Mouse (Mus musculus) embryo, embryonic 10.5 days (tissue): ENCODE measurements at regions not wholly inside any gene's neighbourhood (a gene's known extent, or its start where the extent isn't known, plus 50 kb on each side); places are given as distances from the start of the nearest gene placed in this dataset.

Source experiments
- DNase-seq: peaks from one replicate; pipeline ENCODE4 v3.0.0-alpha.2; 2015; ENCODE audit warnings: low spot score

DNA sequence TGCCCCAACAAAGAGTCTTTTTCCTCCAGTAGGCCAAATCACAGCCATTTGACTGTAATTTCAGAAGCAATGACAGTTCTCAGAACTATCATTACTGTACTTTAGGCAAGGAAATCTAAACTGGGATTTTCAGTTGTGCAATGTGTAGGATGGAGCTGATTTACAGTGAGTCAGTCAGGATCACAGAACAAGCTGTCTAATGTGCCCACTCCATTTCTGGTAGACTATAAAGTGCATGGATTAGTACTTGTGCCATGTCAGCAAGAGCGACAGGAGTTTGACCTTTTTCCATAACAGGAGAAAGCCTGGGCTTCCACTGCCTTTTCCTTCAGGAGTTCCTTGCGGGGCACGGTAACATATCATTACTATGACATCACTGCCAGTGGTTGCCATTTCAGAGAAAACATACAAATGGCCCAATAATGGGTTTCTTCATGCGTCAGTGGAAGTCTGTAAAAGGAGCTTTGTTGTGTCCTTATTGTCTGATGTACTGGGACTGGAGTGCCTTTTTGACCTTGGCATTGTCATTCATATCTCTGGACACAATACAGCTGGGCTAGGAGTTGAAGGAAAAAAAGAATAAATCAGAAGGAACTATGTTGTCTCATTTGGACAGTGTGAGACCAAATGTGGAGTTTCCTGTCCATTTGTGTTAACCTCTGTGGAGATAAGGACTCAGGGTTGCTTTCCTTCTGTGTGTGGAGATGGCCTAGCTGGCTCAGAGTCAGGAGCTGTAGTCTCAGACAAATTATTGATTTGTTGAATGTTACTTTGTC is 271.5 kb upstream of the BC052040 start:
- DNase-seq = peak; percentile 68

DNA sequence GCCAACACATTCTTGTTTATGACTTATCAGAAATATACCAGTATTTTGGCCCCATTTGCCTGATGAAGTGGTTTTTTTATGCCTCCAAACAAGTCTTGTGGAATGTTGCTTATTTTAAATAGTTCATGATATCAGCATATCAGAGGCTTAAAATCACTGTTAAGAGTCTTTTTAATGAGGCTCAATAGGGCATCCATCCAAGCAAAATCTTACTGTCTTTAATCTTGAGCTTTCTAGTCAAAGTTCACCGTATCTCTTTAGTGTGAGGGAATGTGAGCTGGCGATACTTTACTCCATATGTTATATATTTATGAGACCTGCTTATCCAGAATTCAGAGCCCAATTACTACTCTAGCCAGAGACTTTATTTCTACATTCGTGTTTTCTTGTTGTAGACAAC is 263.0 kb upstream of the BC052040 start:
- no peak for DNase-seq

DNA sequence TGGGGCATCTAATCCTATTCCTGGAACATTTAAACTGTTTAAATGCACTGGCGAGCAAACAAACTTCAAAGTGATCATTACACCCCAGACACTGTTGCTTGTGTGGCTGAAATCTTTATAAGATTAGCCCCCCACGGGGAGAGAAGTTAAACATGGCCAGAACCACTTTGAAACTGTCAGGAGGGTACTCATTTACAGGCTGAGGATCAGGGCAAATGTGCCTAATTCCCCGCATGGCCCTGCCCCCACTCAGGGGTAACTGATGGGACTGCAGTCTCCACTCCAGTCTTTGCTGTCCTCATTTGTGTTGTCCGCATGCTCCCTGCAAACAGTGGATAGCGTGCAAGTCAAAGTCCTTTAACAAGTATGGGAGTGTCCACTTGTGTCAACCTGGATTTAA is 258.9 kb upstream of the BC052040 start:
- DNase-seq = no peak

DNA sequence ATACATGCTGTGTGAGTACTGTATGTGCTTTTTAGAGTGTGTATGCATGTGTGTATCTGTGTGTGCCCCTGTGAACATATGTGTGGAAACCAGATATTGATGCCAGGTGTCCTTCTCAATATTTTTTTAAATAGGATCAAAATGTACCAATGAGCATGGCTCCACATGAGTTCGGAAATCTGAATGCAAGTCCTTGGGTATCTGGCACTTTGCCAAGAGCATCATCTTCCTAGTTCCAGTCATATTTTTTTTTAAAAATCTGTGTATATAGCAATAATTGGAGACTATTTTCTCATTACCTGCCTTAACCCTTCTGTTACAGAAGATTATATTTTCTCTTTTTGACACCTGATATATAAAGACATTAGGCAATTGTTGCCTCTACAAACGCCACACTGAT is 255.0 kb upstream of the BC052040 start:
- no peak for DNase-seq

- DNase-seq = peak; percentile 64
These were observed 243.3 kb upstream of the BC052040 start for GRCm38 (mm10) chr2:115338178-115338577.

DNA sequence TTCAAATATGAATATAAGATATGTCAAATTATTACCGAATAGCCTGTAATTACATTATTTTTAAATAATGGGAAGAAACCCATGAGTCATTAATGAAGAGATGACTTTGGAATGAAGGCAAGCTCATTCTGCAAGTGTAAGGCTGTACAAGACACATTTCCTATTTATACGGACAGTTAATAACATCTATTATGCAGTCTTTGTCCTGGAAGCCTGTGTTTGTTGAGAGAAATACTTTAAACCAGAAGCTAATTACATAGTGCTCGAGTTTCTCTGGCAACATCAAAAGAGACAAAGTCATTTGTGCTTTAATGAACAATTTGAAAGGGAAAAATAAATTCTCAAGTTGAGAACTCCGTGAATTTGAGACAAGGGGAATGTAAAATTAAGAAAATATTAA is 242.5 kb upstream of the BC052040 start:
- DNase-seq = no peak

DNA sequence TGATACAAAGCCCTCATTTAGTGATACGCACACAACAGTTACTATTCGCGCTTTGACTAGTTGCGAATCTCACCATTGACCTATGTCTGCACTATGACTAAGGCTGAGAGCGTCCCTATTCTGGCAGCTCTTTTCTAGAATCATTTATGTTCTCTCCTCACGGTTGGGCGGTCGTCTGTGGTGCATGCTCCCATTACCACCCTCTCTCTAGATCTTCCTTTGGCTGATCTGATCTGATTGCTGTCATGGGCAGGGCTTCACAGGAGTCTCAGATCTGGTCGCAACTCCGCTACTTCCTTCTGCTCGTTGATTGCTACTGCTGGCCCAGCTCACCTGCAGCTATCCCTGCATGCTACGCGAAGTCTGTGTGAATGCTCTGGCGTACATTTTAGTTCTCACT is 239.2 kb upstream of the BC052040 start:
- no peak for DNase-seq

GRCm38 (mm10) chr2:115346551-115346950 is 235.0 kb upstream of the BC052040 start:
- DNase-seq = no peak

- no peak for DNase-seq
These were observed 233.3 kb upstream of the BC052040 start for GRCm38 (mm10) chr2:115348263-115348662.

- no peak for DNase-seq
These were observed 210.4 kb upstream of the BC052040 start for GRCm38 (mm10) chr2:115371072-115371471.

DNA sequence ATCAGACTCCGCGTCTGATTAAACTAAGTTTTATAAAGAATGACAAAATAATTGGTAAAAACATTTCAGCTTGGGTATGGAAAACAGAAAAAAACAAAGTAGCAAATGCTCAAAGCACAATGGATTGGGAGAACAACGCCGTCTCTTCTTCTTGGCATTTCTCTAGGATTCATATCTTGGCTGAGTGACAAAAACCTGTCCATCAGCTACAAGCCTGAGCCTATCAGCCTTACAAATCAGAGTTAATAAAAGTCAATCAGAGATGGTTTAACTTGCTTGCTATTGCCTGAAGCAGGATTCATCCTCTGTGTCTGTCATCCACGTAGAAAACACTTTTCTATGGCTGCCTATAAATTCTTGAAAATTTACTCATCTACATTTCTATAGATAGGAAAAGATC is 206.2 kb upstream of the BC052040 start:
- no peak for DNase-seq

DNA sequence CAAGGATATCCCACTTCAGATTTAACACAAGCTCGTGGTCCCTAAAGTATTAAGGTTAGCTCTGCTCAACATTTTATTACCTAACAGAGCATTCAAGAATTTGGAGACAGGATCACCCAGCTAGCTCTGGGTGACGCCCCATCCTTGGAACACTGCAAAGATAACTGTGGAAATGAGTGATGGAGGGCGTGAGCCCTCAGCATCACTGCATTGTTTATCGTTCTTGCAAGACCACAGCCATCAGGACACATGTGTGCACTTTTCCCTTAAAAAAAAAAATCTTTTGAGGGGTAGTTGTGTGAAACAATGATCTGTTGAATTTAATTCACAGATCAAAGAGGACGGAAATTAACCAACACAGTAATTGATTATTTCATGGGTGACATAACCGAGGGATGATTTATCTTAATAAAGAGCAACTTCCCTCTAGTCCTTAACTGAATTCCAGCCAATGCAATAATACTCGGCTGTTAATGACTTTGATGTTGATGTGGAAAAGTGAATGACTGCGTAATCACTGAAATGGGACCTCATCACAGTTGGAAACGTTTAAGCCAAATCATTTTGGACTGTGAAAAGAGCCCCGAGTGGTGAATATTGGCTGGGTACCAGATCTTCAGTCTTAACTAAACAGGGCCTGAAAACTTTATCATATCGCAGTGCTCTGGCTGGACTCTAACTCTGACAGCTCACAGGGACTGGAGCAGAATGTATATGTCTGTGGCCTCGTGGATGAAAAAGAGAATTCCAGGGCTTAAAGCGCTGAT is 196.9 kb upstream of the BC052040 start:
- peak; percentile 54 for DNase-seq

DNA sequence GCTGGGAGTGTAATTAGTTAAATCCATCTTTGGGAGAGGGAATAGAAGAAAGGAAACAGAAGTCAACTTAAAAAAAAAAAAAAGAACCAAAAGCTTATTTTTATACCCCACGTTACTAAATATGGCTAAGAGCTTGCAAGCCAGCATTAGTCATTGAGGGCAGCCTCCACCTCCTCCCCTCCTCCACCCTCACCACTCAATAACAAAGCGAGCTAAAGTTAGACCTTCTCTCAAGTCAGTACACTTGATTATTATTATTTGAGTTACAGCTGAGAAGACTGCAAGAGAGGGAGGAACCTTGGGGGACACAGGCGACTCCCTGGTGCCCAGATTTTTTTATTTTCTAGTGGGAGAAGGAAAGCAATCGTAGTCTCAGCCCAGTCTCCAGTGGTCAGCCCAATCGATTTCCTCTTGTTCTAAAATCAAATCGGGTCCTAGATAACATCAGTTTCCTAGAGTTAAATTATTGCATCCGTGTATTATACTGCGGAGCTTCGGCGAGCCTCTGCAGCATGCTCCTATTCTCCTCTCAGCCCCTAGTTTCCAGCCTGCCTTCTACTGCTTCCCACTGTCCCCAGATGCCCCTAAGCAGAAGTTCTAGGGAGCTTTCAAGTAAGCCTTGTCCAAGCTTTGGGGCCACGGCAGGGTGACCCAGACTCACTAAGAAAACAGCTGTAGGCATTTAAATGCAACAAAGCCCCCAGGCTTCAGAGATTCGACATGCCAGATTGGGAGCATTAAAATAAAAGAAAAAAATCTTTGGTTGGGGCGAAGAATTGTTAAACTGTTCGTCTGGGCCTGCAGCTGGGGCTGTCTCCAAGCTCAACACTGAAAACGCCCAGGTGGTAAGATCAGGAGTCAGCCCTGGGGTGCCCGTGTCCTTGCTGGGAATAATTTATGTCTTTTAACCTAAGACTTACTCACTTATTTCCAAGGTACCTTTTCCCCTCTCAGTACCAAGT is 196.0 kb upstream of the BC052040 start:
- DNase-seq = peak; percentile 55

- DNase-seq = peak; percentile 39
These were observed 189.9 kb upstream of the BC052040 start for GRCm38 (mm10) chr2:115391575-115391974.

GRCm38 (mm10) chr2:115392082-115392762 is 189.3 kb upstream of the BC052040 start:
- DNase-seq = peak; percentile 76

- peak; percentile 70 for DNase-seq
These were observed 187.4 kb upstream of the BC052040 start for GRCm38 (mm10) chr2:115394091-115394490.

- no peak for DNase-seq
These were observed 183.0 kb upstream of the BC052040 start for GRCm38 (mm10) chr2:115398550-115398949.

DNA sequence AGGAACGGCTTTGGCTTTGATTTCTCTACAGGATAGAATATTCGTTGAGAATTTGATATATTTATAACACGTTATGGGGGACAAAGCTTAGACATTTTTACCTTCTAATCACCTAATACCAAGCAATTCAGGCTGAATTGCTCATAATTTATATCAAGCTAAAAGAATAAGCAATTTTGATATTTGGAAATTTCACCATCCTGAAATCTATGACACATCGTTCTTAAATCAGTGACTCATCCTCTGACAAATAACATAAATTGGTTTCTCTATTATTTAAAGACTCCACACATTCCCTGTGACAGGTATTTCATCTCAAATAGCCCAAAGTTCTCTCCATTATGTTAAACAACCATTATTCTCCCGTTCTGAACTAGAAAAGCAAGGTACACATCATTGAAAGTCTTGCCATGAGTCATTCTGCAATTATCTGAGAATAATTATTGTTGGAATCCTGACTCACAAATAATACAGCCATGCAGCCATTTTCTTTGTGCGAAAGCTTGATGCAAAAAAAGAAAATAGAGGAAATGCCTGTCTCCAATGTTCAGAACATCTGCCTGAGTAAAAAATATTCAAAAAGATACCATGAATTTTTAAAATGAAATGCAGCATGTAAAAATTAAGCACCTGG is 182.3 kb upstream of the BC052040 start:
- DNase-seq = no peak

GRCm38 (mm10) chr2:115399987-115400550 is 181.4 kb upstream of the BC052040 start:
- DNase-seq = no peak

- DNase-seq = peak; percentile 37
These were observed 179.3 kb upstream of the BC052040 start for GRCm38 (mm10) chr2:115402246-115402645.

GRCm38 (mm10) chr2:115432476-115432875 is 149.0 kb upstream of the BC052040 start:
- DNase-seq = no peak
